Mouse (Mus musculus) stomach, embryonic 14.5 days (tissue): Measurements from ENCODE around the gene Otulin. TPM values are rescaled to one million over a fixed set of nuclear protein-coding genes. Genes with fewer than 3 reads are reported as not detected.

Source experiments
- ATAC-seq: fragments of 200-750 bp; cut with Nextera tagmentation; 2 replicates; pipeline ENCODE4 v1.8.0; 2017; ENCODE audit warnings: low read depth, moderate TSS enrichment; ENCODE audit not compliant: insufficient number of reproducible peaks, insufficient read depth, low FRiP score
- H3K27ac ChIP-seq: fragments of 300-500 bp; sonication (generic); 2 replicates; pipeline ENCODE4 v1.5.1; 2014; ENCODE audit warnings: mild to moderate bottlenecking, low read length, moderate library complexity, mixed read lengths
- H3K27me3 ChIP-seq: fragments of 300-500 bp; sonication (generic); 2 replicates; pipeline ENCODE4 v1.6.1; 2014; ENCODE audit warnings: low read length, control low read depth, mixed read lengths; ENCODE audit not compliant: control insufficient read depth, insufficient read depth
- H3K36me3 ChIP-seq: fragments of 300-500 bp; sonication (generic); 2 replicates; pipeline ENCODE4 v1.6.1; 2014; ENCODE audit warnings: mild to moderate bottlenecking, control low read depth, low read length, moderate library complexity, mixed read lengths; ENCODE audit not compliant: control insufficient read depth, insufficient read depth
- H3K4me1 ChIP-seq: fragments of 300-500 bp; sonication (generic); 2 replicates; pipeline ENCODE4 v1.6.1; 2014; ENCODE audit warnings: low read length, control low read depth, mixed read lengths; ENCODE audit not compliant: control insufficient read depth, insufficient read depth
- H3K4me2 ChIP-seq: fragments of 300-500 bp; sonication (generic); replicated peaks from 2 replicates; pipeline ENCODE4 v1.6.1; 2014; ENCODE audit warnings: low read depth, low read length, control low read depth
- H3K4me3 ChIP-seq: fragments of 300-500 bp; sonication (generic); 2 replicates; pipeline ENCODE4 v1.5.1; 2014; ENCODE audit warnings: low read depth, low read length, control low read depth
- H3K9ac ChIP-seq: fragments of 300-500 bp; sonication (generic); replicated peaks from 2 replicates; pipeline ENCODE4 v1.6.1; 2014; ENCODE audit warnings: low read depth, mild to moderate bottlenecking, control low read depth, low read length, moderate library complexity, mixed read lengths
- H3K9me3 ChIP-seq: fragments of 300-500 bp; sonication (generic); 2 replicates; pipeline ENCODE4 v1.6.1; 2016; ENCODE audit warnings: low read depth, low read length, control low read depth; ENCODE audit not compliant: control insufficient read depth
- WGBS: fragments of 180-500 bp; shearing (Covaris S2); extraction: QIAGEN DNeasy Blood & Tissue Kit; methylation state at CpG from one replicate; pipeline ENCODE4 v1.1.7; 2014; 5-methylcytosine and 5-hydroxymethylcytosine counted together
- polyA plus RNA-seq: library from polyadenylated mRNA; unstranded; fragments of >200 nt; fragmentation: Nextera tagmentation; extraction: Ambion mirVana; gene quantifications from 2 replicates; pipeline ENCODE4 v1.2.1, GENCODE M21; 2014

Gene Otulin
- polyA plus RNA-seq, 1 experiment from 2014 or later = 33.2 TPM

GRCm38 (mm10) chr15:27598786-27599385, 31.6 kb downstream of the Otulin start:
- 88% methylated on average over 13 of the region's 13 CpGs for WGBS
- no peak for ATAC-seq

DNA sequence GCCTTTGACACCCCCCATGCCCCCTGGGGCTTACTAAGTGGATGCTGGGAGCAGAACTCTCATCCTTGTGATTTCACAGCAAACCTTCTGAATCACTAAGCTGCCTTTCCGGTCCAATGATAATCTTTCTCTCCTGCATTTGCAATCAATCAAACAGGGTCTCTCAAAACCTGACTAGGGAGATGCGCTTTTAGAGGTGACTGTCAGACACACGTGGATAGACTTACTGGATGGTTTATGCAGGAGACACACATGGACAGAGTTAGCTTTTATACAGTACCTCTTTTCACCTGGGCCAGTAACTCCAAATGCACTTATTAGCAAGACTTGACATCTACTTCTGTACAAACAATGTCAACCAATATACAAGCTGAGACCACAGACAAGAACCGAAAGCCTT, 33.0 kb downstream of the Otulin start:
- no peak for ATAC-seq
- Histone ChIP-seq H3K4me2 (no peak overlapping the region), H3K27ac (no peak overlapping the region), H3K4me1 (peaks cover 9% of the 10 kb centered on the region), H3K9ac (no peak overlapping the region), H3K36me3 (peaks cover 21% of the 10 kb centered on the region), H3K27me3 (no peaks in the 10 kb centered on the region), H3K4me3 (no peak overlapping the region), H3K9me3 (no peaks in the 10 kb centered on the region)
- WGBS = 78% methylated on average over 4 of the region's 4 CpGs

More at GRCm38 (mm10) chr15:27598786-27599385, 31.6 kb downstream of the Otulin start:
- peaks cover 13% of the 10 kb centered on the region for H3K36me3 ChIP-seq
- H3K9me3 ChIP-seq = no peaks in the 10 kb centered on the region
- no peak overlapping the region for H3K4me3 ChIP-seq
- no peaks in the 10 kb centered on the region for H3K27me3 ChIP-seq
- H3K4me2 ChIP-seq = no peak overlapping the region
- no peak overlapping the region for H3K27ac ChIP-seq
- H3K4me1 ChIP-seq = peaks cover 9% of the 10 kb centered on the region
- H3K9ac ChIP-seq = no peak overlapping the region

GRCm38 (mm10) chr15:27596463-27597140, 33.9 kb downstream of the Otulin start:
- Histone ChIP-seq H3K4me2 (no peak overlapping the region), H3K36me3 (peaks cover 23% of the 10 kb centered on the region), H3K4me3 (no peak overlapping the region), H3K27me3 (no peaks in the 10 kb centered on the region), H3K9me3 (no peaks in the 10 kb centered on the region), H3K27ac (peak overlapping the region; percentile 46), H3K9ac (no peak overlapping the region), H3K4me1 (peaks cover 9% of the 10 kb centered on the region)
- WGBS = 74% methylated on average over 3 of the region's 3 CpGs
- no peak for ATAC-seq

GRCm38 (mm10) chr15:27595560-27595959, 34.9 kb downstream of the Otulin start:
- peaks cover 9% of the 10 kb centered on the region for H3K4me1 ChIP-seq
- peak overlapping the region; percentile 80; the same call in 1 of the 2 replicates for H3K27ac ChIP-seq
- no peak overlapping the region for H3K4me2 ChIP-seq
- H3K9me3 ChIP-seq = no peaks in the 10 kb centered on the region
- H3K27me3 ChIP-seq = no peaks in the 10 kb centered on the region
- H3K9ac ChIP-seq = no peak overlapping the region
- H3K36me3 ChIP-seq = peaks cover 18% of the 10 kb centered on the region
- ATAC-seq = peak; percentile 85
- WGBS = 45% methylated on average over 8 of the region's 8 CpGs
- H3K4me3 ChIP-seq = no peak overlapping the region

GRCm38 (mm10) chr15:27594973-27595372, 35.5 kb downstream of the Otulin start:
- H3K4me3 ChIP-seq = no peak overlapping the region
- peak overlapping the region; percentile 80; the same call in 1 of the 2 replicates for H3K27ac ChIP-seq
- H3K9ac ChIP-seq = no peak overlapping the region
- no peak overlapping the region for H3K4me2 ChIP-seq
- ATAC-seq = no peak; the same call in 1 of the 2 replicates
- WGBS = 34% methylated on average over 4 of the region's 4 CpGs
- peaks cover 18% of the 10 kb centered on the region for H3K36me3 ChIP-seq
- H3K4me1 ChIP-seq = peaks cover 9% of the 10 kb centered on the region
- no peaks in the 10 kb centered on the region for H3K9me3 ChIP-seq
- no peaks in the 10 kb centered on the region for H3K27me3 ChIP-seq

DNA sequence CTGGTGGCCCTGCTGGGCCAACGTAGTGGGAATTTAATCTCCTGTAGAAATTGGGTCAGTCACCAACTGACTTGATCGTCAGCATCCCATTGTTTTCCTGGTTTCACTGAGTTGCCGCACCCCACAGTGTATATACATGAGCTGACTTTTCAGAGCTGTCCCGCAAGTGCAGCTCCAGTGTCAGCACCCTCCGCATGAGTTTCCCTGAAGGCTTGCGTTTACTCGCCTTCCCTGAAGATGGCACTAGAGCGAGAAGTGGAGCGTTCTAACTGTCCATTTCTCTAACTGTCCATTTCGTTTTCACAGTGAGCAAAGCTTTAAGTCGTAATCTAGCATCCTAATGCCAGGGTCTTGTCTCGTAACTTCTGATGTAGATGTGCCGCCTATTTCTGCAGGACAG, 36.8 kb downstream of the Otulin start:
- no peak overlapping the region for H3K9ac ChIP-seq
- H3K36me3 ChIP-seq = peaks cover 17% of the 10 kb centered on the region
- no peak overlapping the region for H3K4me2 ChIP-seq
- no peak overlapping the region for H3K27ac ChIP-seq
- H3K9me3 ChIP-seq = no peaks in the 10 kb centered on the region
- H3K4me3 ChIP-seq = no peak overlapping the region
- 82% methylated on average over 13 of the region's 13 CpGs for WGBS
- no peaks in the 10 kb centered on the region for H3K27me3 ChIP-seq
- H3K4me1 ChIP-seq = peaks cover 9% of the 10 kb centered on the region
- ATAC-seq = no peak

- 88% methylated on average over 19 of the region's 19 CpGs for WGBS
- H3K27me3 ChIP-seq = no peaks in the 10 kb centered on the region
- no peak overlapping the region for H3K4me2 ChIP-seq
- H3K4me1 ChIP-seq = peaks cover 9% of the 10 kb centered on the region
- H3K27ac ChIP-seq = no peak overlapping the region
- peaks cover 15% of the 10 kb centered on the region; the same call in 1 of the 2 replicates for H3K36me3 ChIP-seq
- no peaks in the 10 kb centered on the region for H3K9me3 ChIP-seq
- ATAC-seq = no peak
- H3K9ac ChIP-seq = no peak overlapping the region
- H3K4me3 ChIP-seq = no peak overlapping the region
Observed at GRCm38 (mm10) chr15:27592620-27593320, 37.7 kb downstream of the Otulin start.

- H3K27me3 ChIP-seq = no peaks in the 10 kb centered on the region
- H3K4me3 ChIP-seq = no peak overlapping the region
- H3K36me3 ChIP-seq = peaks cover 15% of the 10 kb centered on the region; the same call in 1 of the 2 replicates
- H3K9ac ChIP-seq = no peak overlapping the region
- peaks cover 8% of the 10 kb centered on the region for H3K4me1 ChIP-seq
- no peak overlapping the region for H3K27ac ChIP-seq
- no peaks in the 10 kb centered on the region for H3K9me3 ChIP-seq
- WGBS = 96% methylated on average over 9 of the region's 9 CpGs
- H3K4me2 ChIP-seq = no peak overlapping the region
- no peak for ATAC-seq
Observed at GRCm38 (mm10) chr15:27590812-27591211, 39.7 kb downstream of the Otulin start.
